Mouse (Mus musculus) hindbrain, postnatal 0 days (tissue): ENCODE measurements around the gene Mcfd2. TPM values are rescaled to one million over a fixed set of nuclear protein-coding genes. Genes with fewer than 3 reads are reported as not detected.
"Not testable (repeated sequence)": the region's sequence is repeated elsewhere in the genome, so short reads cannot be mapped to it uniquely, and the experiment has no call there.

Experiments used
- ATAC-seq: fragments of 200-750 bp; cut with Nextera tagmentation; 2 replicates; pipeline ENCODE4 v1.8.0; 2017; ENCODE audit warnings: mild to moderate bottlenecking, moderate TSS enrichment, moderate library complexity
- DNase-seq: peaks from one replicate; pipeline ENCODE4 v3.0.0-alpha.2; 2015; ENCODE audit warnings: low spot score
- H3K27ac ChIP-seq: fragments of 300-500 bp; sonication (generic); 2 replicates; pipeline ENCODE4 v1.5.1; 2014; ENCODE audit warnings: mild to moderate bottlenecking
- H3K27me3 ChIP-seq: fragments of 300-500 bp; sonication (generic); 2 replicates; pipeline ENCODE4 v1.6.1; 2014; ENCODE audit warnings: low read length, mixed read lengths; ENCODE audit not compliant: insufficient read depth
- H3K36me3 ChIP-seq: fragments of 300-500 bp; sonication (generic); 2 replicates; pipeline ENCODE4 v1.6.1; 2014; ENCODE audit warnings: low read length, mixed read lengths; ENCODE audit not compliant: insufficient read depth
- H3K4me1 ChIP-seq: fragments of 300-500 bp; sonication (generic); 2 replicates; pipeline ENCODE4 v1.6.1; 2014; ENCODE audit warnings: antibody characterized with exemption, low read length, mixed read lengths; ENCODE audit not compliant: insufficient read depth
- H3K4me2 ChIP-seq: fragments of 300-500 bp; sonication (generic); 2 replicates; pipeline ENCODE4 v1.6.1; 2014; ENCODE audit warnings: low read depth, mild to moderate bottlenecking, low read length, moderate library complexity, mixed read lengths
- H3K4me3 ChIP-seq: fragments of 300-500 bp; sonication (generic); 2 replicates; pipeline ENCODE4 v1.5.1; 2014; ENCODE audit warnings: low read length
- H3K9ac ChIP-seq: fragments of 300-500 bp; sonication (generic); replicated peaks from 2 replicates; pipeline ENCODE4 v1.6.1; 2014; ENCODE audit warnings: mild to moderate bottlenecking, low read length, moderate library complexity, mixed read lengths
- H3K9me3 ChIP-seq: fragments of 300-500 bp; sonication (generic); 2 replicates; pipeline ENCODE4 v1.6.1; 2016; ENCODE audit warnings: low read length, mixed read lengths
- CTCF ChIP-seq: IDR thresholded peaks from 2 replicates; pipeline ENCODE4 v1.5.1; 2016; ENCODE audit warnings: antibody characterized with exemption, control low read depth, low read depth
- WGBS: fragments of 180-500 bp; shearing (Covaris S2); extraction: QIAGEN DNeasy Blood & Tissue Kit; methylation state at CpG from one replicate; pipeline ENCODE4 v1.1.7; 2014; 5-methylcytosine and 5-hydroxymethylcytosine counted together
- polyA plus RNA-seq: library from polyadenylated mRNA; unstranded; fragments of >200 nt; fragmentation: Nextera tagmentation; extraction: Ambion mirVana; gene quantifications from 2 replicates; pipeline ENCODE4 v1.2.1, GENCODE M21; 2015
- total RNA-seq: library from RNA; depleted of rRNA; stranded (reverse); fragments of >200 nt; gene quantifications from 2 replicates; pipeline ENCODE4 v1.2.3, GENCODE M21; 2014

Mcfd2 gene
- total and polyA plus RNA-seq, 2 experiments from 2014 or later = 36.5 to 40.4 TPM

DNA sequence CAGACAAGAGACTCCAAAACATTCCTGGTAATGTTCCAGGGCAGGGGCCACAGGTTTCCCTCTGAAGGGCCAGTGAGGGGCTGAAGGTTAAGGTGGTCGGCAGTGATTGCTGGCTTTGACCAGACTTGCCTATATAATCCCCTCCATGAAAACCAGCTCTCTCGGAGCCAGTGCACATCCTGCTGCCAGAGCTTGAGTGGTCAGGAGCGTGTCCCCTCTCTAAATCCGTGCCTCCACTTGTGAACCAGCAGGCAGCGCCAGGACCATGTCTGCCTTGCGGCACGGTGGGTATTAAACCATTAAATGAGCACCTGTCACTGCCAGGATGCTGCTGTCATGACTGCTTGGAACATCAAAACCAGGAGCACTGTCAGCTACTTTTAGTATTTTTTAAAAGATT lies 44.8 kb upstream of the Mcfd2 start:
- ATAC-seq (no peak), DNase-seq (no peak)
- Histone ChIP-seq H3K27ac (no peak overlapping the region), H3K9me3 (no peaks in the 10 kb centered on the region), H3K4me3 (no peak overlapping the region), H3K36me3 (no peaks in the 10 kb centered on the region), H3K4me1 (0 out of 2 replicates have a peak, but pooled peaks cover 3% of the 10 kb centered on the region), H3K4me2 (no peak overlapping the region), H3K9ac (no peak overlapping the region), H3K27me3 (no peaks in the 10 kb centered on the region)
- 80% methylated on average over 7 of the region's 7 CpGs for WGBS
- TF ChIP-seq CTCF = no peak

GRCm38 (mm10) chr17:87309073-87309788 lies 43.5 kb upstream of the Mcfd2 start:
- H3K36me3 ChIP-seq = no peaks in the 10 kb centered on the region
- no peak overlapping the region for H3K4me3 ChIP-seq
- no peaks in the 10 kb centered on the region for H3K27me3 ChIP-seq
- TF ChIP-seq CTCF = no peak
- no peak overlapping the region for H3K4me2 ChIP-seq
- 75% methylated on average over 12 of the region's 12 CpGs for WGBS
- H3K9me3 ChIP-seq = no peaks in the 10 kb centered on the region
- DNase-seq = no peak
- H3K27ac ChIP-seq = no peak overlapping the region
- H3K9ac ChIP-seq = no peak overlapping the region
- H3K4me1 ChIP-seq = 0 out of 2 replicates have a peak, but pooled peaks cover 3% of the 10 kb centered on the region
- ATAC-seq = no peak

- Histone ChIP-seq H3K27ac (no peak overlapping the region), H3K9ac (no peak overlapping the region), H3K4me3 (no peak overlapping the region), H3K4me2 (no peak overlapping the region), H3K9me3 (no peaks in the 10 kb centered on the region), H3K36me3 (no peaks in the 10 kb centered on the region), H3K27me3 (no peaks in the 10 kb centered on the region), H3K4me1 (no peaks in the 10 kb centered on the region)
- ATAC-seq (no peak), DNase-seq (no peak)
- WGBS = 82% methylated on average over 8 of the region's 8 CpGs
- no peak for TF ChIP-seq CTCF
These were observed 41.0 kb upstream of the Mcfd2 start for GRCm38 (mm10) chr17:87306746-87307145.

GRCm38 (mm10) chr17:87305065-87305464 lies 39.3 kb upstream of the Mcfd2 start:
- no peak for TF ChIP-seq CTCF
- Histone ChIP-seq H3K27ac (no peak overlapping the region), H3K4me2 (no peak overlapping the region), H3K27me3 (no peaks in the 10 kb centered on the region), H3K9ac (no peak overlapping the region), H3K4me3 (no peak overlapping the region), H3K36me3 (no peaks in the 10 kb centered on the region), H3K4me1 (no peaks in the 10 kb centered on the region), H3K9me3 (no peaks in the 10 kb centered on the region)
- ATAC-seq = no peak
- 89% methylated on average over 8 of the region's 8 CpGs for WGBS
- DNase-seq = no peak

DNA sequence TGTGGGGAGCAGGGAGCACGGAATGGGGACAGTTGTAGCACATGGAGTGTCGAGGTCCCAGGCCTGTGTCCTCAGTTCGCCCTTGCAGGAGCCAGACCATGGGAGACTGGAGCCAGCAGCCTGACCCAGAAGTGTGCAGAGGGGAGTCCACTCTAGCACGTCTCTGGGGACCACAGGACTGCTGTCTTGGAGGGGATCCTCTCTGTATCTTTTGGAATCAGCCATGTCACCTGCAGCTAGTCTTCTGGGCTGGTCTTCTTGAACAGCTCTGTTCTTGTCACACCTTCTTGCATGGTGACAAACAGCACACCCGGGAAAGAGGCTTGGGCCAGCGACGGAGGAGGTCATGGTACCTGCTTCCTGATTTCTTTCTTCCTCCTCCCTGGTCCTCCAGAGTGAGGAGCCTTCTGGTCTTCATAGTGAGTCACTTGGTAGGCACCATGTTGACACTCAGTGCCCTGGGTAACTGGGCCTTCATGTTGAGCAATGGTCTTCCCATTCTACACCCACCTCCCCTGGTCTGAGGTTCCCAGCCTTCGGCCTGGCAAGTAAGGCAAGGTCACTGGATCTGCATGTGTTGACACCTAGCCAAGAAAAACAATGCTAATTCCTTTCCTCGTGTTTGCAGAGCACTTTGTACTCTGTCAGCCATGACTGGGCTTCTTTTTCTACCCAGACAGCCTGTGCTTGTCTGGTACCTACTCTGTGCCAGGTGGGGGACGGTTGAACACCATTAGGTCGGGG lies 38.6 kb upstream of the Mcfd2 start:
- no peak overlapping the region for H3K9ac ChIP-seq
- H3K36me3 ChIP-seq = no peaks in the 10 kb centered on the region
- H3K27ac ChIP-seq = no peak overlapping the region
- 81% methylated on average over 11 of the region's 11 CpGs for whole genome bisulfite sequencing
- no peak overlapping the region for H3K4me3 ChIP-seq
- DNase-seq = no peak
- ATAC-seq = no peak
- H3K4me1 ChIP-seq = no peaks in the 10 kb centered on the region
- no peak for TF ChIP-seq CTCF
- no peaks in the 10 kb centered on the region for H3K9me3 ChIP-seq
- H3K27me3 ChIP-seq = no peaks in the 10 kb centered on the region
- H3K4me2 ChIP-seq = no peak overlapping the region

- no peaks in the 10 kb centered on the region for H3K4me1 ChIP-seq
- H3K9me3 ChIP-seq = no peaks in the 10 kb centered on the region
- DNase-seq (no peak), ATAC-seq (no peak)
- no peak for TF ChIP-seq CTCF
- no peak overlapping the region for H3K27ac ChIP-seq
- 84% methylated on average over 13 of the region's 13 CpGs for WGBS
- H3K36me3 ChIP-seq = no peaks in the 10 kb centered on the region
- H3K4me2 ChIP-seq = no peak overlapping the region
- H3K9ac ChIP-seq = no peak overlapping the region
- H3K27me3 ChIP-seq = no peaks in the 10 kb centered on the region
- H3K4me3 ChIP-seq = no peak overlapping the region
These were observed 36.5 kb upstream of the Mcfd2 start for GRCm38 (mm10) chr17:87302014-87302794.

DNA sequence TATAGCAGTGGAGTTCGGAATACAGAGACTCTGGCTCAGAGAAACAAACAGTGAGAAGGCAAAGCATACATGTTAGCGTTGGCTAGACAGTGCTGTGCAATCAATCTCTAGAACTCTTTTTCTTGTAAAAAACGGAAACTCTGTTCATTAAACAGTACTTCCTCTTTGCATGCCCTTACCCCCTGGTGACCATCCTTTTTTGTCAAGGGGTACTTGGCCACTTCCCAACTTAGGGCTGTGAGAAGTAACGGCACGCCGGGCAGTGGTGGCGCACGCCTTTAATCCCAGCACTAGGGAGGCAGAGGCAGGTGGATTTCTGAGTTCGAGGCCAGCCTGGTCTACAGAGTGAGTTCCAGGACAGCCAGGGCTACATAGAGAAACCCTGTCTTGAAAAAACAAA lies 35.9 kb upstream of the Mcfd2 start:
- H3K4me1 ChIP-seq, H3K27me3 ChIP-seq, H3K27ac ChIP-seq, ATAC-seq, H3K4me3 ChIP-seq, H3K4me2 ChIP-seq, H3K9me3 ChIP-seq, DNase-seq, H3K9ac ChIP-seq, H3K36me3 ChIP-seq: not testable (repeated sequence)
- WGBS = 82% methylated on average over 9 of the region's 9 CpGs
